Mouse (Mus musculus) hindbrain, embryonic 10.5 days (tissue): ENCODE results near the gene Nlgn2. TPM values are rescaled to one million over a fixed set of nuclear protein-coding genes. Genes with fewer than 3 reads are reported as not detected.

ENCODE experiments used
- DNase-seq: peaks from one replicate; pipeline ENCODE4 v3.0.0-alpha.2; 2017; ENCODE audit warnings: low spot score
- H3K27ac ChIP-seq: fragments of 300-500 bp; sonication (generic); 2 replicates; pipeline ENCODE4 v1.5.1; 2016; ENCODE audit warnings: mild to moderate bottlenecking, moderate library complexity
- H3K27me3 ChIP-seq: fragments of 300-500 bp; sonication (generic); 2 replicates; pipeline ENCODE4 v1.6.1; 2016; ENCODE audit warnings: mild to moderate bottlenecking; ENCODE audit not compliant: poor library complexity, insufficient read depth, severe bottlenecking
- H3K36me3 ChIP-seq: fragments of 300-500 bp; sonication (generic); 2 replicates; pipeline ENCODE4 v1.6.1; 2016; ENCODE audit warnings: mild to moderate bottlenecking, moderate library complexity
- H3K4me1 ChIP-seq: fragments of 300-500 bp; sonication (generic); replicated peaks from 2 replicates; pipeline ENCODE4 v1.6.1; 2016; ENCODE audit warnings: mild to moderate bottlenecking
- H3K4me3 ChIP-seq: fragments of 300-500 bp; sonication (generic); 2 replicates; pipeline ENCODE4 v1.5.1; 2016; ENCODE audit warnings: mild to moderate bottlenecking, moderate library complexity
- H3K9me3 ChIP-seq: fragments of 300-500 bp; sonication (generic); 2 replicates; pipeline ENCODE4 v1.6.1; 2016; ENCODE audit warnings: mild to moderate bottlenecking, moderate library complexity
- WGBS: fragments of 180-500 bp; shearing (Covaris S2); methylation state at CpG from one replicate; pipeline ENCODE4 v1.1.7; 2016; 5-methylcytosine and 5-hydroxymethylcytosine counted together
- polyA plus RNA-seq: library from polyadenylated mRNA; unstranded; fragments of >200 nt; fragmentation: Nextera tagmentation; extraction: Ambion mirVana; gene quantifications from 2 replicates; pipeline ENCODE4 v1.2.1, GENCODE M21; 2016

The Nlgn2 gene
- polyA plus RNA-seq, 1 experiment from 2014 or later: 9.1 TPM

DNA sequence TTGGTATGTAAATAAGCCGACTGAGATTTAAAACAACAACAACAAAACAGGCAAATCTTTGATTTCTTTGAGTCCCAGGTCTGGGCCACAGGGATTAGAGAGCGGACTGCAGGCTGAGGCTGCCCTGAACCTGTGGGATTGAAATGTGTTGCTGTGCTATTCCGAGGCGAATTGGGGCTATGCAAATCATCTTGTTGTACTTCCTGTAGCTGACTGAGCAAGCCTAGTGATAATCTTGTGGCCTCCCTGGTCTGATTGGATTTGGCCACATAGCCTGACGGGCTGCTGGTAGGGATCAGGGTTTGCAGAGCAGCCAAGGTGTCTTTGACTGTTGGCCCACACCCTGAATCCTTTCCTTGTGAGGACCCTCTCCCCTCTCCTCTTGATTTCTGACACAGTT, 62.6 kb downstream of the Nlgn2 start:
- 60% methylated on average over 5 of the region's 5 CpGs for WGBS
- no peak for DNase-seq
- no peaks in the 10 kb centered on the region for H3K9me3 ChIP-seq
- H3K27me3 ChIP-seq: peaks cover 48% of the 10 kb centered on the region
- H3K27ac ChIP-seq: no peak overlapping the region
- H3K4me3 ChIP-seq: no peak overlapping the region
- peaks cover 11% of the 10 kb centered on the region for H3K36me3 ChIP-seq
- H3K4me1 ChIP-seq: peaks cover 22% of the 10 kb centered on the region

Other genes with a start within 250 kb of the Nlgn2 start
- 7.5 and 7.8 TPM in 2 replicates for gene Atp1b2, start 231.8 kb downstream of the Nlgn2 start, polyA plus RNA-seq
- gene Shbg, start 219.9 kb downstream of the Nlgn2 start, polyA plus RNA-seq: not detected in 2 replicates
- gene Sat2, start 215.8 kb downstream of the Nlgn2 start, polyA plus RNA-seq: 15.4 and 24.5 TPM in 2 replicates
- 37.9 and 47.4 TPM in 2 replicates for gene Fxr2, start 204.8 kb downstream of the Nlgn2 start, polyA plus RNA-seq
- gene Sox15, start 182.5 kb downstream of the Nlgn2 start, polyA plus RNA-seq: 0.37 TPM in 1 of 2 replicates, not detected in the other
- gene Mpdu1, start 175.1 kb downstream of the Nlgn2 start, polyA plus RNA-seq: 80.6 and 88.3 TPM in 2 replicates
- 7.2 and 8.7 TPM in 2 replicates for gene Cd68, start 171.6 kb downstream of the Nlgn2 start, polyA plus RNA-seq
- 740 and 935 TPM in 2 replicates for gene Eif4a1, start 165.4 kb downstream of the Nlgn2 start, polyA plus RNA-seq
- gene Senp3, start 155.7 kb downstream of the Nlgn2 start, polyA plus RNA-seq: 116 and 122 TPM in 2 replicates
- gene Tnfsf13, start 152.0 kb downstream of the Nlgn2 start, polyA plus RNA-seq: 0.14 and 0.30 TPM in 2 replicates
- gene Tnfsf12, start 141.9 kb downstream of the Nlgn2 start, polyA plus RNA-seq: 2.2 and 2.3 TPM in 2 replicates
- gene Tnfsfm13, start 141.7 kb downstream of the Nlgn2 start, polyA plus RNA-seq: 0.82 and 0.85 TPM in 2 replicates
- gene Polr2a, start 79.1 kb downstream of the Nlgn2 start, polyA plus RNA-seq: 31.1 and 37.9 TPM in 2 replicates
- 0.50 TPM in 1 of 2 replicates, not detected in the other for gene Slc35g3, start 75.8 kb downstream of the Nlgn2 start, polyA plus RNA-seq
- gene Zbtb4, start 71.9 kb downstream of the Nlgn2 start, polyA plus RNA-seq: 0.80 and 1.2 TPM in 2 replicates
- 1.6 and 2.2 TPM in 2 replicates for gene Chrnb1, start 41.8 kb downstream of the Nlgn2 start, polyA plus RNA-seq
- 0.76 and 1.8 TPM in 2 replicates for gene Fgf11, start 35.9 kb downstream of the Nlgn2 start, polyA plus RNA-seq
- gene Tmem102, start 32.2 kb downstream of the Nlgn2 start, polyA plus RNA-seq: 1.3 and 1.5 TPM in 2 replicates
- not detected in 2 replicates for gene Gm39566, start 22.5 kb downstream of the Nlgn2 start, polyA plus RNA-seq
- not detected in 2 replicates for gene Spem2, start 19.3 kb downstream of the Nlgn2 start, polyA plus RNA-seq
- gene Spem1, start 15.6 kb downstream of the Nlgn2 start, polyA plus RNA-seq: 0.34 TPM in 1 of 2 replicates, not detected in the other
- gene Tmem256, start 730 bp upstream of the Nlgn2 start, polyA plus RNA-seq: 312 and 362 TPM in 2 replicates
- 85.3 and 88.7 TPM in 2 replicates for gene Plscr3, start 8.6 kb upstream of the Nlgn2 start, polyA plus RNA-seq
- gene Tnk1, start 20.9 kb upstream of the Nlgn2 start, polyA plus RNA-seq: 0.77 and 1.7 TPM in 2 replicates
- gene Tmem95, start 40.2 kb upstream of the Nlgn2 start, polyA plus RNA-seq: not detected in 2 replicates
- 5.2 and 6.8 TPM in 2 replicates for gene Kctd11, start 43.6 kb upstream of the Nlgn2 start, polyA plus RNA-seq
- gene Acap1, start 57.8 kb upstream of the Nlgn2 start, polyA plus RNA-seq: 1.2 and 1.4 TPM in 2 replicates
- gene 2810408A11Rik, start 63.2 kb upstream of the Nlgn2 start, polyA plus RNA-seq: 11.4 and 15.2 TPM in 2 replicates
- gene Neurl4, start 63.3 kb upstream of the Nlgn2 start, polyA plus RNA-seq: 12.5 and 13.4 TPM in 2 replicates
- 96.8 and 105 TPM in 2 replicates for gene Gps2, start 76.1 kb upstream of the Nlgn2 start, polyA plus RNA-seq
- gene Eif5a, start 84.2 kb upstream of the Nlgn2 start, polyA plus RNA-seq: 2,350 and 2,667 TPM in 2 replicates
- gene Ybx2, start 98.0 kb upstream of the Nlgn2 start, polyA plus RNA-seq: 2.8 and 2.9 TPM in 2 replicates
- gene Slc2a4, start 110.4 kb upstream of the Nlgn2 start, polyA plus RNA-seq: 11.0 and 13.0 TPM in 2 replicates
- gene Cldn7, start 127.0 kb upstream of the Nlgn2 start, polyA plus RNA-seq: 14.6 and 37.6 TPM in 2 replicates
- gene Ctdnep1, start 143.4 kb upstream of the Nlgn2 start, polyA plus RNA-seq: 22.6 and 25.7 TPM in 2 replicates
- gene Elp5, start 144.7 kb upstream of the Nlgn2 start, polyA plus RNA-seq: 156 and 167 TPM in 2 replicates
- gene Gabarap, start 153.4 kb upstream of the Nlgn2 start, polyA plus RNA-seq: 421 and 580 TPM in 2 replicates
- gene Phf23, start 158.0 kb upstream of the Nlgn2 start, polyA plus RNA-seq: 93.7 and 98.1 TPM in 2 replicates
- gene Dvl2, start 162.8 kb upstream of the Nlgn2 start, polyA plus RNA-seq: 50.3 and 51.8 TPM in 2 replicates
- 44.9 and 51.7 TPM in 2 replicates for gene Acadvl, start 177.6 kb upstream of the Nlgn2 start, polyA plus RNA-seq
- gene Dlg4, start 179.2 kb upstream of the Nlgn2 start, polyA plus RNA-seq: 16.4 and 19.9 TPM in 2 replicates
- gene Asgr1, start 216.3 kb upstream of the Nlgn2 start, polyA plus RNA-seq: 0.68 and 1.3 TPM in 2 replicates